Mouse (Mus musculus) myocyte (in vitro differentiated cells): Measurements from ENCODE around the gene Amh. TPM values are rescaled to one million over a fixed set of nuclear protein-coding genes. Genes with fewer than 3 reads are reported as not detected.
"Not testable (repeated sequence)": the region's sequence is repeated elsewhere in the genome, so short reads cannot be mapped to it uniquely, and the experiment has no call there.

Experiments
- H3K27me3 ChIP-seq: one replicate; pipeline ENCODE4 v1.6.1; 2011; ENCODE audit not compliant: control insufficient read depth, insufficient read depth, insufficient read length
- H3K36me3 ChIP-seq: one replicate; pipeline ENCODE4 v1.6.1; 2011; ENCODE audit not compliant: control insufficient read depth, insufficient read depth
- H3K4me2 ChIP-seq: one replicate; pipeline ENCODE4 v1.6.1; 2011; ENCODE audit warnings: low read depth, control low read depth
- H3K4me3 ChIP-seq: one replicate; pipeline ENCODE4 v1.5.1; 2011; ENCODE audit warnings: mild to moderate bottlenecking, control low read depth, moderate library complexity
- H3K79me2 ChIP-seq: one replicate; pipeline ENCODE4 v1.6.1; 2011; ENCODE audit not compliant: control insufficient read depth, insufficient read depth
- H3ac ChIP-seq: one replicate; pipeline ENCODE4 v1.6.1; 2011; ENCODE audit not compliant: control insufficient read depth, insufficient read length
- CEBPB ChIP-seq: IDR thresholded peaks from 2 replicates; pipeline ENCODE4 v1.6.1; 2011; ENCODE audit warnings: mild to moderate bottlenecking, moderate library complexity; ENCODE audit not compliant: poor library complexity, insufficient read depth, severe bottlenecking
- E2F4 ChIP-seq: IDR thresholded peaks from one replicate; pipeline ENCODE4 v1.6.1; 2011; ENCODE audit warnings: mild to moderate bottlenecking, control low read depth, moderate library complexity; ENCODE audit not compliant: insufficient read depth
- MAX ChIP-seq: IDR thresholded peaks from one replicate; pipeline ENCODE4 v1.6.1; 2011; ENCODE audit warnings: low read depth, mild to moderate bottlenecking, control low read depth
- MYOD1 ChIP-seq, 3 experiments: IDR thresholded peaks; one replicate each; pipeline ENCODE4 v1.6.1; 2011; ENCODE audit warnings: control low read depth in 2 of 3, low read depth in 2 of 3, mild to moderate bottlenecking in 2 of 3, moderate library complexity in 1 of 3; ENCODE audit not compliant: insufficient read length in 2 of 3, control insufficient read depth in 1 of 3
- MYOG ChIP-seq, 3 experiments: IDR thresholded peaks; one replicate each; pipeline ENCODE4 v1.6.1; 2011; ENCODE audit warnings: control low read depth in 2 of 3, low read depth in 2 of 3, mild to moderate bottlenecking in 2 of 3; ENCODE audit not compliant: insufficient read length in 2 of 3, control insufficient read depth in 1 of 3, insufficient read depth in 1 of 3
- POLR2A ChIP-seq: IDR thresholded peaks from one replicate; pipeline ENCODE4 v1.6.1; 2011; ENCODE audit warnings: low read depth, mild to moderate bottlenecking, control low read depth, moderate library complexity; ENCODE audit not compliant: insufficient read length
- POLR2AphosphoS2 ChIP-seq: IDR thresholded peaks from one replicate; pipeline ENCODE4 v1.6.1; 2011; ENCODE audit warnings: low read depth, control low read depth; ENCODE audit not compliant: insufficient read length
- REST ChIP-seq: IDR thresholded peaks from one replicate; pipeline ENCODE4 v1.6.1; 2011; ENCODE audit warnings: mild to moderate bottlenecking, control low read depth, moderate library complexity; ENCODE audit not compliant: insufficient read depth, insufficient read length
- SRF ChIP-seq: IDR thresholded peaks from one replicate; pipeline ENCODE4 v1.6.1; 2011; ENCODE audit warnings: low read depth; ENCODE audit not compliant: control insufficient read depth, insufficient read length
- TCF12 ChIP-seq: IDR thresholded peaks from one replicate; pipeline ENCODE4 v1.6.1; 2011; ENCODE audit warnings: mild to moderate bottlenecking, control low read depth; ENCODE audit not compliant: poor library complexity, insufficient read depth, severe bottlenecking
- TCF3 ChIP-seq: IDR thresholded peaks from one replicate; pipeline ENCODE4 v1.6.1; 2011; ENCODE audit warnings: low read depth, control low read depth; ENCODE audit not compliant: insufficient read length
- USF1 ChIP-seq: IDR thresholded peaks from one replicate; pipeline ENCODE4 v1.6.1; 2011; ENCODE audit warnings: low read depth, mild to moderate bottlenecking, control low read depth, moderate library complexity
- polyA plus RNA-seq: library from polyadenylated mRNA; unstranded; fragments of >200 nt; fragmentation: generic; extraction: Trizol; gene quantifications from one replicate; pipeline ENCODE4 v1.2.1, GENCODE M21; 2012; ENCODE audit warnings: missing spikeins

The Amh gene
- polyA plus RNA-seq, 1 experiment, result 0.76 TPM

GRCm38 (mm10) chr10:80824827-80825226 lies 19.8 kb downstream of the Amh start:
- no peaks in the 10 kb centered on the region for H3K27me3 ChIP-seq
- H3K36me3 ChIP-seq, result peaks cover 4% of the 10 kb centered on the region
- H3K4me3 ChIP-seq, result no peak overlapping the region
- H3K79me2 ChIP-seq, result peaks cover 26% of the 10 kb centered on the region
- peak overlapping the region; percentile 61 for H3K4me2 ChIP-seq
- TF ChIP-seq CEBPB, result no peak
- no peak for TF ChIP-seq REST
- no peak for TF ChIP-seq MYOD1 (IDR thresholded peaks at IDR 0.05; ENCODE audit: control insufficient read depth in 1 of 3, insufficient read length in 2 of 3, low read depth in 2 of 3)
- TF ChIP-seq E2F4, result no peak
- no peak for TF ChIP-seq TCF3
- no peak for TF ChIP-seq POLR2A
- no peak for TF ChIP-seq POLR2AphosphoS2
- TF ChIP-seq USF1, result no peak
- TF ChIP-seq TCF12, result no peak
- TF ChIP-seq SRF, result no peak
- no peak for TF ChIP-seq MAX
- no peak for TF ChIP-seq MYOG (IDR thresholded peaks at IDR 0.05; ENCODE audit: control insufficient read depth in 1 of 3, insufficient read depth in 1 of 3, insufficient read length in 2 of 3, low read depth in 2 of 3)
- no peak overlapping the region for H3ac ChIP-seq

- peaks cover 14% of the 10 kb centered on the region for H3K36me3 ChIP-seq
- H3ac ChIP-seq, result peak within 1 kb of the TSS; percentile 35
- no peak for TF ChIP-seq USF1
- TF ChIP-seq MYOD1 (IDR thresholded peaks at IDR 0.05; ENCODE audit: control insufficient read depth in 1 of 3, insufficient read length in 2 of 3, low read depth in 2 of 3), result no peak
- no peak for TF ChIP-seq SRF
- TF ChIP-seq MYOG (IDR thresholded peaks at IDR 0.05; ENCODE audit: control insufficient read depth in 1 of 3, insufficient read depth in 1 of 3, insufficient read length in 2 of 3, low read depth in 2 of 3), result no peak
- no peak for TF ChIP-seq CEBPB
- no peak for TF ChIP-seq MAX
- no peak for TF ChIP-seq TCF3
- TF ChIP-seq E2F4, result no peak
- no peak for TF ChIP-seq TCF12
- peak; percentile 82 for TF ChIP-seq POLR2A
- TF ChIP-seq REST, result no peak
- TF ChIP-seq POLR2AphosphoS2, result peak; percentile 94
- H3K27me3 ChIP-seq, result no peaks in the 10 kb centered on the region
- H3K79me2 ChIP-seq, result peaks cover 26% of the 10 kb centered on the region
- peak within 1 kb of the TSS; percentile 74 for H3K4me3 ChIP-seq
- H3K4me2 ChIP-seq, result peak within 1 kb of the TSS; percentile 98
Observed at GRCm38 (mm10) chr10:80826151-80827062, 21.4 kb downstream of the Amh start, which contains the start of gene Oaz1. Gene Oaz1 (plus strand): TSS chr10:80826656.

DNA sequence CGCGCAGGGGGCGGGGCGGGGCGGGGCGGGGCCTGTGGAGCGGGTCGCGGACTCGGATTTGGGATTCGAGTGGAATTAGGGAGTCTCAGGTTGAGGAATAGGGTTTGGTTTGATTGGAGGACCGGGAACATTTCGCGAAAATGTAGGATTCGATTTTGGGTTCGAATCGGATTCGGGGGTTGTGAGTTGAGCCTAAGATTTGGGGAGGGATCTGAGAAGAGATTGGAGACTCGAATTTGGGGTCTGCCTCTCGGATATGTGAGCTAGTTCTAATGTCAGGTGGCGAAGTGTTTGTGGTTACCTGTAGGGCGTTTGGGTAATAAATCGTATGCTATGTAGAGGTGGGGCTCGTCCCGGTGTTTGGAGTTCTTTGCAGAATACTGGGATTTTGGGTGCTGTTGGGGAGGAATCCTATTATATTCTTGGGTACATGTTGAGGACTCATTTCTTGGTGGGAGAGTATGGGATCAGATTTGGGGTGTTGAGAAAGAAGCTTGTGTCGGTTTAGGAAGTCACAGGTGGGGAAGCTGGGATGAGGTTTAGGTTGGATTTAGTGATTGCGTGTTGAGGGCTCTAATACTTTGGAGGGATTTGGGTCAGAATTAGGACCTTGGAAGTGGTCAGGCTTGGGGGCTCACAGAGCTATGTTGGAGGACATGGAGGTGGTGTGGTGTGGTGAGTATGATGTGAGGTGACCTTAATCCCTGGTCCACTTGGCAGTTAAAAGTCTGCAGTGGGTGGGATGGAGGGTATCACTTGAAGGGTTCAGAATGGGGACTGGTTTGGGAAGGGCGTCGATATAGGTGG lies 22.2 kb downstream of the Amh start:
- H3K27me3 ChIP-seq, result no peaks in the 10 kb centered on the region
- H3K4me3 ChIP-seq, result peak overlapping the region; percentile 74
- H3ac ChIP-seq, result peak overlapping the region; percentile 35
- peak overlapping the region; percentile 98 for H3K4me2 ChIP-seq
- H3K36me3 ChIP-seq, result peaks cover 14% of the 10 kb centered on the region
- no peak for TF ChIP-seq MYOG (IDR thresholded peaks at IDR 0.05; ENCODE audit: control insufficient read depth in 1 of 3, insufficient read depth in 1 of 3, insufficient read length in 2 of 3, low read depth in 2 of 3)
- TF ChIP-seq E2F4, result no peak
- TF ChIP-seq TCF12, result no peak
- TF ChIP-seq SRF, result no peak
- TF ChIP-seq POLR2AphosphoS2, result no peak
- H3K79me2 ChIP-seq, result peaks cover 26% of the 10 kb centered on the region

DNA sequence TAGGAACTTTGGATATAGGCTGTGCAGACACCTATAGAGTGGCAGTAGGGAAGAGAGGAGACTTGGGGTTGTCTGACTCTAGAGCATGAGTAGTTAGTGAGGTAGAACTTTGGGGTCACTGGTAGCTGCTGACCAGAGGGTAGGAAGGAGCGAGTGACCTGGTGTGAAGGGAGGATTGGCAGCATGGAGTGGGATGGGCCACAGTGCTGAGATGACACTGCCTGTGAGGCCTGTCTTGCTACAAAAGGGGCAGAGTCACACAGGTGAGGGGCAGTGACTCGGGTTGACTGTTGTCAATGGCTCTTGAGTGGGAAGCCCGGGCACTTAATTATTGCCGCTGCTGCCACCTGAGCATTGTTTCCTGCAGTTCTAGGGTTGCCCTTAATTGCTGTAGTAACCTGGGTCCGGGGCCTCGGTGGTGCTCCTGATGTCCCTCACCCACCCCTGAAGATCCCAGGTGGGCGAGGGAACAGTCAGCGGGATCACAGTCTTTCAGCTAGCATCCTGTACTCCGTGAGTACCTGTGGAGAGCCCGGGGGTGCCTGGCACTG lies 22.9 kb downstream of the Amh start:
- no peaks in the 10 kb centered on the region for H3K27me3 ChIP-seq
- TF ChIP-seq POLR2A (peak; percentile 21), USF1 (no peak), TCF3 (no peak), TCF12 (no peak), E2F4 (no peak), REST (no peak), MAX (no peak), MYOG (IDR thresholded peaks at IDR 0.05; ENCODE audit: control insufficient read depth in 1 of 3, insufficient read depth in 1 of 3, insufficient read length in 2 of 3, low read depth in 2 of 3) (no peak), POLR2AphosphoS2 (peak; percentile 25)
- peaks cover 14% of the 10 kb centered on the region for H3K36me3 ChIP-seq
- no peak overlapping the region for H3ac ChIP-seq
- peaks cover 26% of the 10 kb centered on the region for H3K79me2 ChIP-seq
- peak overlapping the region; percentile 98 for H3K4me2 ChIP-seq
- peak overlapping the region; percentile 74 for H3K4me3 ChIP-seq

GRCm38 (mm10) chr10:80828587-80828986 lies 23.5 kb downstream of the Amh start:
- Histone ChIP-seq H3K4me2 (peak overlapping the region; percentile 98), H3K36me3 (peaks cover 14% of the 10 kb centered on the region), H3K4me3 (peak overlapping the region; percentile 74), H3K79me2 (peaks cover 26% of the 10 kb centered on the region)
- H3ac ChIP-seq, H3K27me3 ChIP-seq: not testable (repeated sequence)
